Mouse (Mus musculus) brain, embryonic 14.5 days (tissue): ENCODE measurements at regions not wholly inside any gene's neighbourhood (a gene's known extent, or its start where the extent isn't known, plus 50 kb on each side); places are given as distances from the start of the nearest gene placed in this dataset.

Experiments
- CTCF ChIP-seq: fragments of 200-500 bp; IDR thresholded peaks from 2 replicates; pipeline ENCODE4 v1.5.1; 2012; ENCODE audit warnings: inconsistent platforms, mild to moderate bottlenecking, moderate library complexity, borderline replicate concordance; ENCODE audit not compliant: insufficient read depth, insufficient read length; ENCODE audit errors: extremely low read depth
- POLR2A ChIP-seq: fragments of 200-500 bp; IDR thresholded peaks from 2 replicates; pipeline ENCODE4 v1.6.1; 2012; ENCODE audit warnings: mild to moderate bottlenecking, inconsistent platforms, borderline replicate concordance; ENCODE audit not compliant: poor library complexity, insufficient read depth, insufficient read length, severe bottlenecking; ENCODE audit errors: extremely low read depth

DNA sequence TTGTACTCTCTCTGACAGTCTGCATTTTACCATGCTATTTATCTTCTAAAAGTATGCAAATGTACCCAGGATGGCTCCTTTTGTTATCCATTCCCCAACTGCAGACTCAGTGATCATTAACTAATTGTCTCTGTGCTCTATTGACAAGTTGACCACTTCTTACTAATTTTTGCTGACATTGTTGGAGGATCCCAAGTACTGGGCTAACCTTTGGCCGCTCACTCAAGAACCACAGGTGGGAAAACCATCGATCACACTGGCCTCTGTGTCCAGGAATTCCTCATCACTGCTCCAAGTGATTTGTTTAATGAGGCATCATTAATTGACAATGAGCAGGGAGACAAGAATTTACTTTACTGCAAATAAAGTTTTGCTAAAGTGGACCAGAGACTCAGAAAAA is 495.5 kb upstream of the Arrdc4 start:
- no peak for TF ChIP-seq POLR2A
- no peak for TF ChIP-seq CTCF
